Mouse (Mus musculus): ENCODE data around the gene Ddx18.

DNA sequence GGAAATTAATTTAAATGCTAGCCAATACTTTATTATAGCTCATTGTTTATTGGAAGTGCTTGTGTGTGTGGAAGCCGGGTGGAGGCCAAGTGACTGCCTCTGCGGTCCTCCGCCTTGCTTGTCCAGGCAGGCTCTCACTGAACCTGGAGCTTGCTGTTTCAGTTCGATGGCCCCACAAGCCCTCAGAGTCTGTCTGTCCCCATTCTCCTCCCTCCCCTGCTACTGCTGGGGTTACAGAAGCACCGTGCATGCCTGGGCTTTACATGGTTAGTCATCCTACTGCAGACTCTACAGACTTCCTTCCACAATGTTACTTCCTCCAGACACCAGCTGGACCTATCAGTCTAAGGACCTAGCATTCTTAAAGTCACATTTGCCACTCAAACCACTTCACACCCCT is 9.9 kb downstream of the Ddx18 start:
- TF ChIP-seq MYOD1 (IDR thresholded peaks at IDR 0.05; ENCODE audit: control insufficient read depth, insufficient read length, low read depth) (no peak), CTCF (IDR thresholded peaks at IDR 0.05; ENCODE audit: control insufficient read depth, insufficient read depth, insufficient read length) (no peak)

All from C2C12 (cell line).